Mouse (Mus musculus) adrenal gland, postnatal 25 days (tissue): ENCODE measurements around the gene Cfap43. TPM values are rescaled to one million over a fixed set of nuclear protein-coding genes. Genes with fewer than 3 reads are reported as not detected.

Experiments used
- DNase-seq: peaks from one replicate; pipeline ENCODE4 v3.0.0; 2021; ENCODE audit warnings: mixed read lengths
- total RNA-seq: library from RNA; stranded (reverse); gene quantifications from 2 replicates; pipeline ENCODE4 v1.2.3, GENCODE M21; 2021

Gene Cfap43
- total RNA-seq, 1 experiment from 2014 or later = not detected

DNA sequence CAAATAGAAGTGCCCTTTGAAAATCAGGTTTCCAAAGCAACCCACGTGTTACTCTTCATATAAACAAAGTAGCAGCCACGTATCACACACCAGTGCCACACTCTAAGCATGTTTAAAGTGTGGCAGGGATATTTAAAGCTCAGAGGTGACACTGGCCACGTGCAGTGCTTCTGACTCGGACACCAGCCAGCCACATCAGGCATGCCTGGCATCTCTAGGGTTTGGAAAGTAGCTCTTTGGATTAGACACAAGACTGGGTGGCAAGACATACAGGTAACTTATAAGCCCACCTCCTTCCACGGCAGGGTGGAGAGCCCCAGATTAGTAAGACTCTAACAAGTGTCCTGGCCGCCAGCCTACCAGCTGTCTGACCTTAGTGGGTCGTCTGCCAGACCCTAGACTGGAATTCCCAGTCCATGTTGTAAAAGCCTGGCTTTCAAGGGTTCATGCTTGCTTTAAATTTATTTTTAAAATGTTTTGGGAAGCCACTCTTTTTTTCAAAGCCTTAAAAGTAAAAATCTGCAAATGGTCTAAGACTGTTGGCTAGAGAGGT is 33.8 kb downstream of the Cfap43 start:
- DNase-seq = no peak

DNA sequence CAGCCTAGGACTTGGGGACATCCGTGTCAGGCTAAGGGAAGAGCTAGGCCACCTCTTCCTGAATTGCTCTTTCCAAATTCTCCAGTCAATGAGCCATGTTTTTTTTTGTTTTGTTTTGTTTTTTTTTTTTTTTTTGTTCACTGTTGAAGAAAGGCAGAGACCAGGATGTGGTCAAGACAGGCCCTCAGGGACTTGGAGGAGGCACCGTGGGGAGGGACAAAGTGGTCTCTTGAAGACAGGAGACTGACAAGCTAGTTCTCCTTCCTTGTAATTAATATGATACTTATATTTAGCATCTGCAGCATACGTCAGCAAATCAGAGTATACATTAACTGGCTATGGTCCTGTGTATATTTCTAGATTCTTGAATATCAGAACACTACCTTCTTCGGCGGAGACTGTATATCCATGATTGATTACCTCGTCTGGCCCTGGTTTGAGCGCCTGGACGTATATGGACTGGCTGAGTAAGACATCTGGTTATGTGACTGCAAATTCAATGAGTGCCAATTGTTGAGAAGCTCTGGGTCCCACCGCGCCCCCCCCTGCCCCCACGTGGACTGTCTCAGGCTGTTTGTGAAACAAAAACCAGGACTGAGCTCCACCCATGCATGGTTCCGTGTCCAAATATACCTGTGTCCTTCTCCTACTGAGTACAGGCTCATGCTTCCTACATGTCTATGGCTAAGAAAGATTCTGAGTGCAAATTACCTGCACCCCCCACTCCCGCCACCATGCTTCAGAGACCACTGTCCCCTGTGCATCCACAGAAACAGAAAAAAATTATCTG is 34.6 kb downstream of the Cfap43 start:
- no peak for DNase-seq

DNA sequence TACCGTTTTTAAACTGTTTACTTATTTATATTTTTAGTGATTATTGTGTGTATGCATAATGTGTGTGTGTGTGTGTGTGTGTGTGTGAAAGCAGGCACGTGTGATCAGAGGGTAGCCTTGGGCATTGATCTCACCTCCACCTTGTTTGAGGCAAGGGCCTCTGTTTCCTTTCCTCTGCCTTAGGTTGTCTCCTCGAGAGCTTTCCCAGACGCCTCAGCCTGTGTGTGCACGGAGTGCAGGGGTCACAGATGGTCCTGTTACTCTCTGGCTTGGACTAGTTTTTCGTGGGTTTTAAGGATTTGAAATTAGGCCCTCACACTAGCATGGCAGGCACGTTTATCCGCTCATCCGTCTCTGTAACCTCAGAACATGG is 36.2 kb downstream of the Cfap43 start:
- no peak for DNase-seq

DNA sequence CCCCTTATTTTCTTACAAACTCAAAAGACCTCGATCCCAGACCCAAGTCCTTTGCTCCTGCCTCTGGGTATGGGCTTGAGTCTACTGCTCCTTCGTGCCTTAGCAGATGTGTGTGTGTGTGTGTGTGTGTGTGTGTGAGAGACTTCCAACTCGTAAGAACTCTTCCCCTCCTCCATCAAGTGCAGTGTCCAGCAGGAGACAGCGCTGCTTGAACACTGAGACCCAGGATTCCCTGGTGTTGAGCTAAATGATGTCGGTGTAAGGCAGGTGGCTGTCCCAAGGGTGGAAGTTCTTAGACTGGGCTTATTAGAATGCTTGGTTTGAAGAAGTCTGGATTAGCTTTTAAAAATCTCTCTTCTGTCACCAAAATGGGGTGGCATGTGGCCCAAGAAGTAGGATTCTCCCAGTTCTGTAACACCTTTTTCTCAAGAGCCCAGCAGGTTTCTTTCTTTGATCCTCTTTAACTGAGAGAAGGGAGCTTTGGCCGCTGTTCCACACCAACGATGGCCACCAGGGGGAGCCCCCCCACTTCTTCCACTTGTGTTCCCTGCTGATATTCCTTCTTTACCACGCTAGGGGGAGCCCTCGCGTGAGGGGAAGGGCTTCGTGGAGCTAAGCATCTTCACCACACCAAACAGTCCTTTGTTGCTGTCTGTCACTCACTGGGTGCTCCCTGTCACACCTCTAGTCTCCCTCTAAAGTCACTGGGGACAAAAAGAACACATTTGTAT is 36.8 kb downstream of the Cfap43 start:
- peak; percentile 84 for DNase-seq

DNA sequence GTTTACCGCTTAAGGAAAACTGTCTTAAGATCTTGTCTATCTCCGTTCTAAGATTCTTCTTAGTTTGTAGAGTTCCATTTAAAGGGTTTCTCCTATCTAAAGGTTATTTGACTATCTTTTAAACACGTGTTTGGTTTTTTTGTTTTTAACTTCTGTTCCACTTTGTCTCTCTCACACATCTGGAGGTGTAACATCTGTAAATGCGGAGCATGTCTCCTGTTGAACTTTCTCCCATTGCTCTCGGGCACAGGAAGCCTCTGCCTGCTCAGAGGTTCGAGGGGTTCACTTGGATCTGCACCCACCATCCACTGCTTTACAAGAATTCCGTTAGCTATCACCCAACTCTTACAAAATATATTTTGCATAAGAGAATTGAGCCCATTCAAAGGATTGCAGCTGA is 37.5 kb downstream of the Cfap43 start:
- DNase-seq = no peak

DNA sequence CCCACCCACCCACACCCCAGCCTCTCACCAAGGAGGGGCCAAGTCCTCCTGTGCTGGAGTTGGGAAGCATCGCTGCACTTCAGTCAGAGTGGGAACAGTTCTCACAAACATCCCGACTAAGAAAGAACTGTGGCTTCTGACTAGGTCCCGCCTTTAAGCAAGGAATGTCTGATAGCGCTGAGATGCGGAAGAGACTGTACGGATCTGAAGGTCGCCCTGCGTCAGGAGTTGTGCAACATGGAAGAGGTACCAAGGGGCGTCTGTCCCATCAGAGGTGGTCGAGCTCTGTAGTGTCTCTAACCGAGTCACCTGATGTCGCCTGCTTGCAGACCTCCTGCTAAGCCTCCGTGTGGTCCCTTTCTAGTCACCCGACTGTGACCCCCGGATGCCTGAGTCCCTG is 42.8 kb downstream of the Cfap43 start:
- no peak for DNase-seq

DNA sequence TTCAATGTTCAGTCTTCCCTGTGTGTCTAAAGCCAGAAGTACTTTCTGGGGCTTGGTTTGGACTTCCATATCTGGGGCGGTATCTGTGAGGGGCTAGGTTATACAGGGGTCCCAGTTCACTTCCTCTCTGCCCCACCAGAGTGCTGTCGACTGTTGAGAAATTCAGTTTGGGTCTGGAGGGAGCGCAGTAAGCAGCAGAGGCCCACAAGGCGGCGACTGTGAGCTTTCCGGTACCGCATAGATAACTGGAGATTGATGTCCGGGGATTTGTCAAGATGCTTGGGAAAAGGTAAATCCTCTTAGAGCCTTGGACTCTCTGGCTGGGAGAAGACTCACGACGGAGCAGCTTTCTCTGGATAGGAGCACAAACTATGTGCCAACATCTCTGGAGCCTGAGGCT is 47.6 kb downstream of the Cfap43 start:
- no peak for DNase-seq

DNA sequence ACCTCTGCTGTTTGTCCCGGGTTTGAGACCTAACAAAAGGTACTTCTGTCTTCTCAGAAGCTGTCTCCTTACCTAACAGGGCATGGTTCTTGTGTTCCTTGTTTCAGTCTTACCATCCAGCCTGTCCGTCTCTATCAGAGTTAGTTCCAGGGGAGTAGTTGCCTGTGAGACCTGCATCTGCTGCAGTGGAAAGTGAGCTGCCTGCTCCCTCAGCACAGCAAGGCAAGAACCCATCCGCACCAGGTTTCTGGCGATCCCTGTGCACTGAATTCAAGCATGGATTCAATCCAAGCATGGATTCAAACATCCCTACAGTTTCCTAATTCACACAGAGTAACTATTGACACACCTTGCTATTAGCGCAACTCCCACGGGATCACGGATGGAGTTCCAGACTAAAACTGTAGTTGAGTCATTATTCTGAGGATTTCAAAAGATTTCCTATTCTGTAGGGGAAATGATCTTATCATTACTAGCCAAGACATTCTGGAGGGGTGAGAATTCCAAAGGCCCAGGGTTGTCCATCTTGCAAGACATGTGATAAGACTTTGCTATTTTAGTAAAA is 48.9 kb downstream of the Cfap43 start:
- no peak for DNase-seq

DNA sequence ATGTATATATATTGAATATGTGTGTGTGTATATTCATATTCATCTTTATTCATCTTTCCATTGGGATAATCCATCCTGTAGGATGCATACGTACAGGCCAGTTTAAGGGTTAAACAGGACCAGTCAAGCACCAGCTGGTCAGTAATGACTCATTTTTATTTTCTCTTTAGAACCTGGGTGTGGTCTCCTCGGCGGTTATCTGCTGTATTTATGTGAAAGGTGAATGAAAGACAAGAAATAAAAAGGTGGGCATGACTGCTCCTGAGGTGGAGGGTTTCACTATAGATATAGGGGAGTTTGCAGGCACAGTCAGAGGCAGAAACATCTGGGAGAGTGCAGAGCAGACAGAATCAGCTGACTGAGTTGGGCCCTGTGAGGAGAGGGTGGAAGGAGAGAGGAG is 49.6 kb downstream of the Cfap43 start:
- DNase-seq = no peak

DNA sequence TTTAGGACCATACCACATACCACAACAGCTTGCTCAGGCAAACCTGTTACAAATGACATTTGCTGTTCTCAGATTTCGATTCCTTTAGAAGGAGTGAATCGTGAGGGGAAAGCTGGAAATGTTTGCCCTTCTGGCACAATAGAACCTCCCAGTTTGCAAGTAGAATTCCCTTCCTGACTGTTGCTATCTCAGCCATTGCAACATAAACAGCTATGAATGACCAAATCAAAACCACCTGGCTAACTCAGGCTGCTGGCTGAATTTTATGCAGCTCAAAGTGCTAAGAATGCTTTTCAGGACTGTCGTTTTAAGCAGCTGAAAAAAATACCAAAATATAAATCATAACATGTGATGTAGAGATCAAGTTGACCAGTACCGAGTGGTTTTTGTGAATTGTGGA is 50.1 kb downstream of the Cfap43 start:
- no peak for DNase-seq

DNA sequence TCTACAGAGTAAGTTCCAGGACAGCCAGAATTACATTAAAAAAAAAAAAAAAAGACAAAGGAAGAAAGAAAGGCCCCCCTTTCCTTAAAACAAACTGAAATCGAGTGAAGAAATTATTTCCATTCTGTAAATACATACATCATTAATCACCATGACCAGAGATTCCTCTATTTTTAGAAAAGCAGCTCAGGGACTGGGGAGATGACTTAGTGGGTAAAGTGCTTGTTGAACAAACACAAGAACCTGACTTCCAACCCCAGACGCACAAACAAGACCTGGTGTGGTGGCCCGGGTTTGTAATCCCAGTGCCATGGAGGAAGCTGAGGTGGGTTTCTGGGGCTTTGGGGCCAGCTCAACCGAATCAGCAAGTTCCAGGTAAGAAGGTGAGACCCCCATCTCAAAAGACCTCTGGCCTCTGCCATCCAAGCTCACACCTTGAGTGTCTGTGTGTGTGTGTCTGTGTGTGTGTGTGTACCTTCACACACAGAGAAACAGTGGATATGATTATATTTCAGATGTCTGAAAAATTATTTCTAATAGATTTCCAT is 51.4 kb downstream of the Cfap43 start:
- no peak for DNase-seq

DNA sequence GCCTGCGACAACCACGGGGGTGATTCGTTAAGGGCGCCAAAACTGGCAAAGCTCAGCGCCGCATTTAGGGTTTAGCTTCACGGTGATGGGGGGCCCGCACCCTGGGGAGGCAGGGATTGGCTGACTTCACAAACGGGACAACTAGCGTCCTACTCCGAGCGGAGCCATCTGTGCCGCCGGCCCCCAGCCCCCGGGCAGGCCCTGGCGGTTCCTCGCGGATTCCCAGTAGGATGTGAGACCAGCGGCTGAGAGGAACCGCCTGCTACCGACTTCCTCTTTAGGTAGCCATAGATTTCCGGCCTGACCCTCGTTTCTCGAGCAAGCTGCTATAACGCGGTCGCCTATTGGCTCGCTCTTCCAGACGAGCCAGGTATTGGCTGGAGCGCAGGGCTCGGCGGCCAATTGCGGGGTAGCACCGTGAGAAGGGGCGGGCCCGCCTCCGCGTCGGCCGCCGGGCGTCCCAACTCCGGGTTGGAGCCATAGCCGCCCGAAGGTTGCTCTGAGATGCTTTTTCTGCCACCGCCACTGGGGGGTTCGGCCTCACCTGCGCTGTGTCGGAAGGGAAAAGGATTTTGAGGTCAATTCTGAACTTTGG is 53.6 kb downstream of the Cfap43 start, which contains the start of gene Gsto2:
Gsto2 (plus strand) TSS at position 182 of the 595 bp plus-strand sequence.
- DNase-seq = peak; percentile 94

DNA sequence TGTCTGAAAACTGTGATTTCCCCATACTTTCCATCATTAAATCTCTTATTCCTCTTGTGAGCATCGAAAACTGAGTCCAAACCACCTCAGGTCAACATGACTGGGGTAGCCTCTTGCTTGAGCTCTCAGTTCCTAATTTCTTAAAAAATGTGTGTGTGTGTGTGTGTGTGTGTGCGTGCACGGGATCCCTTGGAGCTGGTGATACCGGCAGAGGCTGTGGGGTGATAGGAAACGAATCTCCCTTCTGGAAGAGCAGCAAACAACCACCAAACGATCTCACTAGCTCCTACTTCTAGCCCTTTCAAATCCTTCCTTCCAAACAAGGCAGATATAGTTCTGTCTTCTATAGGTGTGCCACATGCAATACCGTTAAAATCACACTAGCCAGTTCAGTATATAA is 54.4 kb downstream of the Cfap43 start:
- DNase-seq = no peak

DNA sequence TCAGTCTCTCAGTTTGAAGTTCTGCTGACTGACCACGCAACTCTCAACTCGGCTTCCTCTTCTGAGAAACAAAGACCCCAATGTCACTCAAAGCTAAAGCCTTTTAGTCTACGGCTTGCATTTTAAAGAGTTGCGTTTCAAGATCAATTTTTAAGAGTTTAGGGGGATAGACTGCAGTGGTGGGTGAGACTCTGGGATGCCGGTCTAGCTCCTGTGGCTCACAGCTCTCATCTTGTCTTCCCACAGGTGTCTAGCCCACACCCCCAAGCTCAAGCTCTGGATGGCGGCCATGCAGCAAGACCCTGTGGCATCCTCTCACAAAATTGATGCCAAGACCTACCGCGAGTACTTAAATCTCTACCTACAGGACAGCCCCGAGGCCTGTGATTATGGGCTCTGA is 55.0 kb downstream of the Cfap43 start:
- DNase-seq = no peak

DNA sequence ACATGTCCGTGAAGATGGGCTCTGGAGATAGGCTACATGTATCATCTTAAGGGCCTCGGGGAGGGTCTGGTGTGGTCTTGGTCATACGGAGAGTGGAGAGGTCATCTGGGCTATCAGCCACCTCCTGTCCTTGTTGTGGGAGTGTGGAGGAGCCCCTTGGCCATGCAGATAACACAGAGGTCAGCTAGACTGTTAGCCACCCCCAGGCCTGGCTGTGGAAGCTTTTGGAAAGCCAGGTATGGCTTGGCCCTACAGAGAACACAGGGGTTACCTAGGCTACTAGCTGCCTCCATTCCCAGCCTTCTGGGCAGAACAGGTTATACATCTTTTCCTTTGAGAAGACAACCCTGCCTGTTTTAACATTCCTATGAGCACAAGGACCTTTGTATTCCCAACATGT is 56.5 kb downstream of the Cfap43 start:
- DNase-seq = no peak

DNA sequence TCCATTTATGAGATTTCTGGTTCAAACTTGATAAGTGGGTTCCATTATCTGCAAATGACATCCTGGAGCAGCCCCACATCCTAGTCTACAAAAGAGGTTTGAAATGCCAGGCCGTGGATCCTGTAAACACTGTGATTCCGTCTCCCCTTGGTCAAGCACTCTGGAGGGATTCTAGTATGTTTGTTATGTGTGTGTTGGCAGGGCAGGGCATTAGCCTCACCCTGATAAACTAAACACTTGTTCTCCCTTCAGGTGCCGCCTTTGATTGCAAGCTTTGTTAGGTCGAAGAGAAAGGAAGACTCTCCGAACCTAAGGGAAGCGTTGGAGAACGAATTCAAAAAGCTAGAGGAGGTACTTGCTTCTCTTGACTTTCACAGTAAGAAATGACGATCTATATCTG is 59.9 kb downstream of the Cfap43 start:
- DNase-seq = no peak

DNA sequence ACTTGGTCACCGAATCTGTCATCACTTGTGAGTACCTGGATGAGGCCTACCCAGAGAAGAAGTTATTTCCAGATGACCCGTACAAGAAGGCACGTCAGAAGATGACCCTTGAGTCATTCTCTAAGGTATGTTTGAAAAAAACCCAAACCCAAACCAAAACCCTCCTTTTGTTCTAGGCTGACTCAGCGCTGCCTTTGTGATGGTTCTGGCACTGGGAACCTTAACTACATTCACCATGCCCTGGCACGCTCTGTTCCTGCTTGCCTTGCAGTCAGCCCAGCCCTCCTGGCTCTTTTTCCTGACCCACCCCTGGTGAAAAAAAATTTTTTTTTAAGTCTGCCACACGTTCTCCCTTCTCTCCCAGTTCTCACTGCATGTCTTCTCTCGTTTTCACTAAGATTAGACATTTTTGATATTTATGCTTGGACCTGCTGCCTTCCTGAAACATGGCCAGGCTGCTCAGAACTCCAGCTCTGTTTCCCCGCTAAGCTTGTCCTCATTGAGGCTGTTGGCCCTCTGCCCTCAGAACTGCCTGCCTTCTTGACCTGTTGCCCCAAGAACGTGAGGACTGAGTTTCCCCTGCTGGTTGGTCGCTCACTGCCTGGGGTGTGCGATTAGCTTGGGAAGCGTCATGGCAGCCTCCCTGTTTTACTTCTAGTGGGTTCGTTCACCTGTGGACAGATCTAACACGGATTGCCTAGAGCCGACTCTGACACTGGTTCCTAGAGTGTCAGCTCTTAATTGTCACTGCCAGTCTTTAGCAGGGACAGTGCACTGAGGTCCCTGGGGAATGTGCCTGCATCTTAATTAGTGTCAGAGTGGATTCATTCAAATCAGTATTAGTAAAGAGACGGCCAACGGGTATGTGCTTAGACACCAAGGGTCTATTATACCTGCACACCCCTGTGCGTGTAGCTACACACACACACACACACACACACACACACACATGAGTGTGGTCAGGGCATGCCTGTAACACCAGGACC is 60.8 kb downstream of the Cfap43 start:
- DNase-seq = no peak

DNA sequence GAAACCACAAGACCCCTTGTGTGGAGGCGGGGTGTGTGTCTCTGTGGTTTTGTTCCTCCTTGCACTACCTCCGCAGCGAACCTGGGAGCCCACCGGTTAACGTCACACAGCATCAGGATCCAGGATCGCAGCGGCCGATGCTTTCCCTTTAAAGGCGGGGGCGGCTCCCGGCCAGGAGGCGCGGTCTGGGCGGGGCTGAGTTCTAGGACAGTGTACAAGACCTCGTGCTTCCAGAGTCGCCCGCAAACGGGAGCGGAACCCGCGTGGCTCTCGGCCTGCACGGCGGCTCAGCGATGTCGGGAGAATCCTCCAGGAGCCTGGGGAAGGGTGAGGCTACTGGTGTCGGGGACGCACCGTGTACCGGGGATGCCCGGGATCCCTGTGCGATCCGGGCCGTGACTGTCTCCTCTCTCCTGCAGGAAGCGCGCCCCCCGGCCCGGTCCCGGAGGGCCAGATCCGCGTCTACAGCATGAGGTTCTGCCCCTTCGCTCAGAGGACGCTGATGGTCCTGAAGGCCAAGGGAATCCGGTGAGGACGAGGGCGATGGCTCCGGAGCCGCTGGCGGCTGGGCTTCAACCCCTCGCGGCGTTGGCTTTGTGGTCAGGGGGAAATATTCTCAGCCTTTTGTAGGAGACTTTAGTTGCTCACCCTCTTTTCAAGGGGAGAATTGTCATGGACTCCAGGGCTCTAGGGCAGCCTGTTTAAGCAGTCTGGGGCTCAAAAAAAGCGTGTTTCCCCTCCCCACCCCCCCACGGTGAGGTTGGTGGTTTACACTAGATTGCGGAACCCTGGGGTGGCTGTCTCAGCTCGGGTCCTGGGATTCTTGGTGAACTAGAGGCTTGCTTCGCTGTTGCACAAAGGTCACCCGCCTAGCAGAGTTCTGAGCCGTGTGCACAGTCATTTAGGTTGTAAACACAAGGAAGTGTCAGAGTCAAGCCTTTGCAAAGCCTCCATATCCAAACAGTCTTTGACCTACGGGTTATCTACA is 64.0 kb downstream of the Cfap43 start, which contains the start of gene Gsto1:
Gsto1 (plus strand) TSS at position 175 of the 988 bp plus-strand sequence.
- peak; percentile 93 for DNase-seq

DNA sequence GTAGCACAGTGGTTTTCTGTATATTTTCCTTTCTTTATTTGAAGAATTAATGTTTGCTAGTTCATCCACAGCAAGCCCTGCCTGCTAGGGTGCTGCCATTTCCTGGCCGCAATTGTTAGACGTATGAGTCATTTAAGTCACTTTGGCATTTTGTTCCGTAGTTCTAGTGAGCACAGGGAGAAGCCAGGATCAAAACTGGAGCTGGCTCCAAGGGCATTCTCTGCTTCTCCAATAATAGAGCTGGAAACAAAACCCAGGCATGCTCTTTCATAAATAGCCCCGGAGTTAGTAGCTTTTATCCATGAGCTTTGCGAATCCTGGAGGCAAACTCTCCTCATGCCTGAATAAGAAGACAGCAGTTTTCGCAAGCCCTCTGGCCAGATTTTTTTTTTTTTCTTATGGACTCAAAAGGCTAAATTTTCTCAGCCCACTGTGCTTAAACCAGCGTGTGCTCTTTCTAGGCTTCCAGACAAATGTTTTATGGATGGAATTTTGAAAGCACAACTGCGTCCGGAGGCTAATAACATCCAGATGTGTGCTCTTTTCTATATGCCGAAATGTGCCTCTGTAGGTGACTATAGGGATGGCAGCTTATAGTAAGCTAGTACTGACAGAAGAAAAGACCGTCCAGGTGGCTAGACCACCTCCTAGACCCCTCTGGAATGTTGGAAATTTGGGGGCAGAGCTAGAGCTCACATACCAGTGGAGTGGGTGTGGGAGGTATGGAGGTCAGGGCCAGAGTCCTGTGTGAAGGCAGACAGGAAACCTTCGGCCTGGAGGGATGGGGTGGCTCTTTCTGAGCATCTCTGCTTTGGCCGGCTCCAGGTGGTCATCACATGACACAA is 64.9 kb downstream of the Cfap43 start:
- DNase-seq = no peak
